Mouse (Mus musculus): ENCODE measurements around the gene Rad18.

Rad18 gene

GRCm38 (mm10) chr6:112684065-112684464, 12.4 kb downstream of the Rad18 start:
- DNase-seq: no peak

GRCm38 (mm10) chr6:112632071-112632470, 64.4 kb downstream of the Rad18 start:
- DNase-seq: no peak

GRCm38 (mm10) chr6:112630291-112630690, 66.2 kb downstream of the Rad18 start:
- DNase-seq: no peak

GRCm38 (mm10) chr6:112628301-112628700, 68.2 kb downstream of the Rad18 start:
- DNase-seq: no peak

DNA sequence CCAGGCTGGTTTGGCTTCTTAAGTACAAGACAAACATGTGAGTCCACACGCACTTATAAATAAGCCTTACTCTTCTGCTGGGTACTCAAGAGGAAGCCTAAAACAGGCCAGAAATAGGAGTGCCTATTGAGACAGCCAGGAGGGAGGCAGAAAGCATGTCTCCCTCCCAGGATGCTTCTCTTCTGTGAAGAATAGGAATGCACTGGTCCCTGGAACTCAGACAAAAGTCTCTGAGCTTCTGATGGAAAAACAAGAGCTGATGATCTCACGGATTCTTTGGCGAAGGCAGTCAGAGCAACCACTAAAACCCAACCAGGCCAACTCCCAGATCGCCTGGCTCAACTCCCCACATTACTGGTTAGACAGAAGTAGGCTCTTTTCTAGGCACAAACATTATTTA, 74.2 kb downstream of the Rad18 start:
- DNase-seq: no peak

- no peak for DNase-seq
These were observed 76.5 kb downstream of the Rad18 start for GRCm38 (mm10) chr6:112620027-112620426.

DNA sequence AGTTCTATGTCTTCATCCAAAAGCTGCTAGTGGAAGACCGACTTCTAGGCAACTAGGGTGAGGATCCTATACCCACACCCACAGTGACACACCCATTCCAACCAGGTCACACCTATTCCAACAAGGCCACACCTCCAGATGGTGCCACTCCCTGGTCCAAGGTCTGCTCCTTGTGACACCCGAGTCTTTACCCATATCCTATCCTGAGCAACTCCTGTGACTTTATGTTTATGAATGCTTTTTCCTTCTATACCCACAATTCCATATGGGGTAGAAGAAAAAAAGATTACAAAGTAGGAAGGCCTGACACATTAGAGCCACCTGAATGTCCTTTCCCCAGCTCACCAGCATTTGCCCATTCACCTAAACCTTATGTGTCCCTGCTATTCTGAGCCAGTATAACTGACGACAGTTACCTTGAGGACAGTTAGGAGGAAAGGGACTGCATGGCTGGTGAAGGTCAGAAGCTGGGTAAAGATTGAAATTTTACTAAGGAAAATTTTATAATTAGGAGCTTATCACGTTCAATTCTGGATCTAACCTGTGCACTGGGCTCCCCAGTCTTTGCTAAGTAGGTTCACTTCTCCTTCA, 78.7 kb downstream of the Rad18 start:
- no peak for DNase-seq

- no peak for DNase-seq
These were observed 87.5 kb downstream of the Rad18 start for GRCm38 (mm10) chr6:112609027-112609426.

GRCm38 (mm10) chr6:112603866-112604265, 92.6 kb downstream of the Rad18 start:
- DNase-seq: no peak

DNA sequence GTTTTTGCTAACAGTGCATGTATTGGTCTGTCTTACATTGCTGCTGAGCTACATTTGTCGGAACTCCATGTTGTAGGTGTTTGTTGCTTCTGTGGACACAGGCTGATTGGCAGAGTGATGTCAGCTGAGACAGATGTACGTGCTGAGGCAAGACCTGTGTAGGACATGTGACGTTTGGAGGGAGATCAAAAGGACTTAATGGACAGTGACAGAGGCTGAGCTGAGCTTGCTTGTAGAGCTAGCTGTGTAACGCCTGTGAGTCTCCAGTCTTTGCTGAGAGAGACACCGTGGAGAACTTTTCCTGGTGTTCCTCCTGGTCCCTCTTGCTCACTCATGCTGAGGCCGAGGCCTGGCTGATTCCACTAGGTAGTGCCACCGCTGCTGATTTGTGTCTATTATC, 101.5 kb downstream of the Rad18 start:
- no peak for DNase-seq

- no peak for DNase-seq
These were observed 108.6 kb downstream of the Rad18 start for GRCm38 (mm10) chr6:112587912-112588311.

- no peak for DNase-seq
These were observed 109.5 kb downstream of the Rad18 start for GRCm38 (mm10) chr6:112586999-112587398.

DNA sequence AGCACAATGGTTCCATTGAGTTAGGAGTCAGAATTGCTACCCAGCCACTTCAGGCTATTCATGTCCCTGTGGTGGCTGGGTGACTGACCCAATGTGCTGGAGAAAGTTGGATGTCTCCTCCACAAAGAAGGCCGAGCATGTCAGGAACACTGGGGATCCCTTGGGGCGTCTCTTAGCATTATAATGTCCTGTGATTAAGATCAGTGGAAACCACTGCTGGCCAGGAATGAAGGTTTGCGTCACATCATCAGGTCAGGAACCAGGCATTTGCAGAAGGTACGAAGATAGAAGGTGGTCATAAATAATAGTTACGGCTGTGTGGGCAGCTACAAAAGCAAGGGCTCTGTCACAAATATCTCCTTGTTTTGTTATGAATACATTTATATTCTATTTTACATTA, 111.5 kb downstream of the Rad18 start:
- DNase-seq: no peak

GRCm38 (mm10) chr6:112582022-112582421, 114.5 kb downstream of the Rad18 start:
- no peak for DNase-seq

DNA sequence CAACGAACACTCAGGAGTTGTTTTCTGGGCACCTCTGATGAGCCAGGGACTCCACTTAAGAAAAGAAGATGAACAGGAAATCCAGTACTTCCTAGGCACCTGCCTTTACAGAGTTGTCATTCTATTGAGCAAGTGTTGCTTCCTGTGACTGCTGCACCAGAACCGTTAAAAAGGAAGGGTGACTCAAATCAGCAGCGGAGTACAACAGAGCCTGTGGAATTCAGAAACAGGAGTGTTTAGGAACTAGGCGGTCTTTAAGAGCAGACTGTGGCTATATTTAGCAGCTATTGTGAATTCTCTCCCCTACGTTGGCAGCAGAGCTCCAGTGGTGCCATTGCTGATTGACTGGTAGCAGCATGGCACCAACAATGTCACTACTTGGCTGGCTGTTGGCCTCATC, 119.3 kb downstream of the Rad18 start:
- no peak for DNase-seq

DNA sequence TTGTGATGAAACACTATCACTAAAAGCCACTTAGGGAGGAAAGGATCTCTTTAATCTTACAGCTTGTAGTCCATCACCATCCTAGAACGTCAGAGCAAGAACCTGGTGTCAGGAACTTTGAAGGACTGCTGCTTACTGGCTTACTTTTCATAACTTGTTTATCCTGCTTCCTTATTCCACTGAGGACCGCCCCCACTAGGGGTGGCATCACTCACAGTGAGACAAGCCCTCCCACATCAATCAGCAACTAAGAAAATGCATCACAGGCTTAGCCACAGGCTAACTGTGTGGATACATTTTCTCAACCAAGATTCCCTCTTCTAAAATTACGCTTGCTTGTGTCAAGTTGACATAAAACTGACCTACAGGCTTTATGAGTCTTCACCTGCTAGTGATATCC, 121.9 kb downstream of the Rad18 start:
- DNase-seq: no peak

- no peak for DNase-seq
These were observed 126.1 kb downstream of the Rad18 start for GRCm38 (mm10) chr6:112570413-112570812.
